Mouse (Mus musculus): ENCODE results near the gene Supt3. TPM values are rescaled to one million over a fixed set of nuclear protein-coding genes. Genes with fewer than 3 reads are reported as not detected.

Gene Supt3
- total RNA-seq (2014; rRNA removed) (4.2 and 4.9 TPM in 2 replicates), polyA plus RNA-seq (2012; rRNA removed) (2.3 and 2.7 TPM in 2 replicates)

DNA sequence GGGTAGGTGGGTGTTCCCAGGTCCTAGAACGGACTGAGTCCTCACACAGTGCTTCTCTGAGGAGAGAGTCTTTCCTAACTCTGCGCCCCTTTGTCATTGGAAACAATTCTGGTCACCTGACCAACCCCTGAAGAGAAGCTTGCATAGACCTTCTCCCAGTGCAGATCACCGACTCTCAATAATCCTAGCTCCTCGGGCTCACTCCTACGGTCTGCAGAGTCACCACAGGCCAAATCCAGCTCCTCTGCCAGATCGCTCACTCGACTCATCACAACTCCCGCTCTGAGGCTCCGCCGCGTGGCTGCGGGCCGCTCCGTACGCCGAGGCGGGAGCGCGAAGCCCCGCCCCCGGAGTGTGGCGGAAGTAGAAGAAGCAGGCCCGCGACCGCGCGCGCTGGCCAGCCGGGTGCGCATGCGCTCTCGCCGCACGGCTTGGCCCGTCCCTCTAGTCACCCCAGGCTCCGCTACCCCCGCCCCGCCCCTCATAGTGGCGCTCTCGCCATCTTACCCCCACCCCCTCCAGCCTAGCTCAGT, at the start of gene Supt3:
Gene Supt3 (plus strand): TSS at position 415 of the 533 bp plus-strand sequence.
- under 1% methylated on average over 38 of the region's 40 CpGs for WGBS
- H3K27ac ChIP-seq (replicated peaks; ENCODE audit: insufficient read depth, low read depth, low read length): peak within 1 kb of the TSS; percentile 1
- H3K9ac ChIP-seq (ENCODE audit: low read depth, low read length): peak within 1 kb of the TSS; percentile 81
- no peaks in the 10 kb centered on the region; the same call in 1 of the 2 replicates for H3K79me2 ChIP-seq (ENCODE audit: control insufficient read depth, insufficient read depth, low read length)
- DNase-seq (ENCODE audit: extremely low read depth, low read depth, low spot score): peak; percentile 74
- peak within 1 kb of the TSS; percentile 81 for H3K4me3 ChIP-seq (ENCODE audit: insufficient read depth, low read depth, low read length)
- peak; percentile 26; the same call in 1 of the 2 replicates for TF ChIP-seq CTCF (IDR thresholded peaks at IDR 0.05; ENCODE audit: low read depth, low read length)
- TF ChIP-seq POLR2A (IDR thresholded peaks at IDR 0.05; ENCODE audit: extremely low read depth, insufficient read depth, low read length): no peak
- no peaks in the 10 kb centered on the region for H3K36me3 ChIP-seq (ENCODE audit: control insufficient read depth, insufficient read depth, low read length)
- no peaks in the 10 kb centered on the region for H3K27me3 ChIP-seq (ENCODE audit: control insufficient read depth, insufficient read depth, low read length)
- H3K4me1 ChIP-seq (ENCODE audit: control insufficient read depth, insufficient read depth, low read length): no peaks in the 10 kb centered on the region

DNA sequence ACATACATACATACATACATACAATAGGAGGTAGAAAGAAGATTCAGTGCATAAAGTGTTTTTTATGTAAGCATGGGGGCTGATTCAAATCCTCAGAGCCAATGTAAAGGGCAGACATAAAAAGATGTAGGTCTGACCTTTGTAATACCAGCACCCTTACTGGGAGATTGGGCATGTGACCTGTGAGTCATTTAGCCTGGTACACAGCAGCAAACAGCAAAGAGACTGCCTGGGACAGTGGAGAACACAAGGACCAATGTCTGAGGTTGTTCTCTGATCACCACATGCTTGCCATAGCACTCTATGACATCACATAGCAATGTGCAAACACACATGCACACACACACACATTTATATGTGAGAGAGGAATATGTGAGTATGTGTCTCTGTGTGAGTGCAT, 49.3 kb upstream of the Supt3 start:
- no peak for DNase-seq (ENCODE audit: extremely low read depth, low read depth, low spot score)
- Histone ChIP-seq H3K27me3 (ENCODE audit: control insufficient read depth, insufficient read depth, low read length) (peaks cover 3% of the 10 kb centered on the region; the same call in 1 of the 2 replicates), H3K4me1 (ENCODE audit: control insufficient read depth, insufficient read depth, low read length) (no peaks in the 10 kb centered on the region), H3K79me2 (ENCODE audit: control insufficient read depth, insufficient read depth, low read length) (no peaks in the 10 kb centered on the region), H3K4me3 (ENCODE audit: insufficient read depth, low read depth, low read length) (no peak overlapping the region), H3K36me3 (ENCODE audit: control insufficient read depth, insufficient read depth, low read length) (no peaks in the 10 kb centered on the region), H3K9ac (ENCODE audit: low read depth, low read length) (no peak overlapping the region), H3K27ac (replicated peaks; ENCODE audit: insufficient read depth, low read depth, low read length) (no peak overlapping the region)
- TF ChIP-seq POLR2A (IDR thresholded peaks at IDR 0.05; ENCODE audit: extremely low read depth, insufficient read depth, low read length): no peak
- no peak for TF ChIP-seq CTCF (IDR thresholded peaks at IDR 0.05; ENCODE audit: low read depth, low read length)

DNA sequence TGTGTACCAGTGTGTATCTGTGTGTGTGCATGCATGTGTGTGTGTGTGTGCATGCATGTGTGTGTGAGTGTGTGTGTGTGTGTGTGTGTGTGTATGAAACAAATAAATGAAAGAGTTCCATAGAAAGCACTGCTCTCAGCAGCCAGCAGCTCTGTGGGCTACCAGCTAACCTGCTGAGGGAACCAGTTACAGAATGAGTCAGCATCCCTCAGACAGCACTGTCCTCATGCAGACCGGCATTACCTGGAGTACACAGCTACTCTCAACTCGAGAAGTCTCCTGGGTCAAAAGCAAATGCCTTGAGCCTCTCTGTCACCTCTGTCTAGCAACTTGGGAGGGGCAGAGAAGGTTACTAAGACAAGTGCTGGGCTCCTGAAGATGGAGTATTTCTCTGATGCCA, 48.5 kb upstream of the Supt3 start:
- 61% methylated on average over 2 of the region's 2 CpGs for WGBS
- H3K9ac ChIP-seq (ENCODE audit: low read depth, low read length): no peak overlapping the region
- no peak overlapping the region for H3K4me3 ChIP-seq (ENCODE audit: insufficient read depth, low read depth, low read length)
- peaks cover 3% of the 10 kb centered on the region; the same call in 1 of the 2 replicates for H3K27me3 ChIP-seq (ENCODE audit: control insufficient read depth, insufficient read depth, low read length)
- DNase-seq (ENCODE audit: extremely low read depth, low read depth, low spot score): no peak
- H3K36me3 ChIP-seq (ENCODE audit: control insufficient read depth, insufficient read depth, low read length): no peaks in the 10 kb centered on the region
- H3K27ac ChIP-seq (replicated peaks; ENCODE audit: insufficient read depth, low read depth, low read length): no peak overlapping the region
- H3K79me2 ChIP-seq (ENCODE audit: control insufficient read depth, insufficient read depth, low read length): no peaks in the 10 kb centered on the region
- no peaks in the 10 kb centered on the region for H3K4me1 ChIP-seq (ENCODE audit: control insufficient read depth, insufficient read depth, low read length)
- TF ChIP-seq CTCF (IDR thresholded peaks at IDR 0.05; ENCODE audit: low read depth, low read length) (no peak), POLR2A (IDR thresholded peaks at IDR 0.05; ENCODE audit: extremely low read depth, insufficient read depth, low read length) (no peak)

DNA sequence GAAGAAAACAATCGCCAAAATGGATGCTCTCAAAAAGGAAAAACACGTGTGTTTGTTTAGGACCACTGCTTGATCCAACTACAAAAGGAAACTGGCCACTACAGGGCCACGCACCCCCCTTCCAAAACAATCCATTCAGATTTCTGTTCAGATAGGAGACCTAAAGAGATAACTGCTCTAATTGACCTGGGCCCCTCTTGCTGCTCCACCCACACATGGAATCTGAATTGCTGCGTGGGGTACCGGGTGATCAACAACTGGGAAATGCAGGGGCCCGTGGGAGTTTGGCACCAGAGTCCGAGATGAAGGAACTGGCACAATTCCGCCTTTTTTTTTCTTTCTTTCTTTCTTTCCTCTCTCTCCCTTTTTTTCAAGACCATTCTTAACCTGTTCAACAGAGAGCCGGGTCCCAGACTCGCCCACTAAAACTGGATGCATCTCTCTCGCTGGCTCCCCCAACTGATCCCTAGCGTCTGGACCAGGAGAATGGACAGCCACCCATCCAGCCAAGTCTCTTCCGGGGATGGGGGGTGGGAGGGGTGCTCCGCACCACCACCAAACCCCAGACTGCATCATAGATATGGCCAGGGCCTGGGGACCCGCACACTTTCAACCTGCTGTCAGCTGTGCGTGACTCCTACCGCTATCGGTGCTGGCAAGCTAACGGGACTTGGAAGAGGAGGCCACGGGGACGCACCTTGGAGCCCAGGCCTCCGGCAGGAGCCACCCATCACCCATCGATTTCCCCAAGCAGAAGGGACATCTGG, 43.2 kb upstream of the Supt3 start:
- TF ChIP-seq POLR2A (IDR thresholded peaks at IDR 0.05; ENCODE audit: extremely low read depth, insufficient read depth, low read length) (no peak), CTCF (IDR thresholded peaks at IDR 0.05; ENCODE audit: low read depth, low read length) (no peak)
- Histone ChIP-seq H3K4me1 (ENCODE audit: control insufficient read depth, insufficient read depth, low read length) (peaks cover 14% of the 10 kb centered on the region; the same call in 1 of the 2 replicates), H3K9ac (ENCODE audit: low read depth, low read length) (no peak overlapping the region), H3K36me3 (ENCODE audit: control insufficient read depth, insufficient read depth, low read length) (no peaks in the 10 kb centered on the region), H3K27me3 (ENCODE audit: control insufficient read depth, insufficient read depth, low read length) (peaks cover 38% of the 10 kb centered on the region), H3K4me3 (ENCODE audit: insufficient read depth, low read depth, low read length) (peak overlapping the region; percentile 85; the same call in 1 of the 2 replicates), H3K79me2 (ENCODE audit: control insufficient read depth, insufficient read depth, low read length) (no peaks in the 10 kb centered on the region), H3K27ac (replicated peaks; ENCODE audit: insufficient read depth, low read depth, low read length) (no peak overlapping the region)
- WGBS: 15% methylated on average over 23 of the region's 23 CpGs
- DNase-seq (ENCODE audit: extremely low read depth, low read depth, low spot score): no peak

DNA sequence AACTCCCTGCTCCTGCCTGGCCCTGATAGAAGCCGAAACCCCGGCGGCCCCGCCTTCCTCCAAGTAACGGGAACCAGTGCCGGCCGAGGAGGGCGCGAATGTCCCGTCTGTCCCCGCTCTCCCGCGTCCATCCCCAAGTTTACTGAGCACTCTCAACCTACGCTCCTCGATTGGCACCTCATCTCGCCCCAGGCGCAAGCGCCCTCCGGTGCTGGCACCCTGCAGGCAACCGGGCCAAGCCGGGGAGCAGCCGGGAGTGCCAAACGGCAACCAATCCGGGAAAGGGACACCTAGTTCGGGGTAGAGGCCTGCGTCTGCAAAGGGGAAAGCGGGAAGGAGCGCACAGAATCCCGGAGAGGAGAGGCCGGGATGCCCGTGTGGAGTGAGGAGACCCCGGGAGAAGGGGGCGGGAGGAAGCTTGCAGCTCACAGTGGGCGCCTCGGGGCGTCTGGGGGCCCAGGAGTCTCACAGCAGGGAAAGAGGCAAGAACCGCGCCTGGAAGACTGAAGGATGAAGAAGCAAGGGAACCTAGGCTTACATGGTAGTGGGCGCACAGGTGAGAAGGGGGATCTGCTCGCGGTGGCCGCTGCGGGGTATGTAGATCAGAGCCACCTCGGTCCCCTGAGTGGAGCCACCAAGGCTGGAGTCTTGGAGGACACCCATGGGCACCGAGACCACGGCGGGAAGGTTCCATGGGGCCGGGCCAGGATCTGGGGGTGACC, 42.3 kb upstream of the Supt3 start:
- peak overlapping the region; percentile 31; the same call in 1 of the 2 replicates for H3K9ac ChIP-seq (ENCODE audit: low read depth, low read length)
- TF ChIP-seq CTCF (IDR thresholded peaks at IDR 0.05; ENCODE audit: low read depth, low read length): no peak
- TF ChIP-seq POLR2A (IDR thresholded peaks at IDR 0.05; ENCODE audit: extremely low read depth, insufficient read depth, low read length): no peak
- no peaks in the 10 kb centered on the region for H3K79me2 ChIP-seq (ENCODE audit: control insufficient read depth, insufficient read depth, low read length)
- H3K4me1 ChIP-seq (ENCODE audit: control insufficient read depth, insufficient read depth, low read length): peaks cover 14% of the 10 kb centered on the region; the same call in 1 of the 2 replicates
- WGBS: 3% methylated on average over 48 of the region's 48 CpGs
- peaks cover 38% of the 10 kb centered on the region for H3K27me3 ChIP-seq (ENCODE audit: control insufficient read depth, insufficient read depth, low read length)
- no peaks in the 10 kb centered on the region for H3K36me3 ChIP-seq (ENCODE audit: control insufficient read depth, insufficient read depth, low read length)
- DNase-seq (ENCODE audit: extremely low read depth, low read depth, low spot score): no peak
- H3K4me3 ChIP-seq (ENCODE audit: insufficient read depth, low read depth, low read length): peak overlapping the region; percentile 85
- no peak overlapping the region for H3K27ac ChIP-seq (replicated peaks; ENCODE audit: insufficient read depth, low read depth, low read length)
